Mouse (Mus musculus): ENCODE results near the gene Tst. TPM values are rescaled to one million over a fixed set of nuclear protein-coding genes. Genes with fewer than 3 reads are reported as not detected.

The Tst gene
- total RNA-seq, 2 experiments from 2014 or later, result 19.6 to 21.2 TPM

GRCm38 (mm10) chr15:78403301-78403741 is 2.4 kb downstream of the Tst start:
- DNase-seq, result no peak
- intact Hi-C loops (cut with DNase I; ENCODE audit: low total_unique reads), result no loop called here

- intact Hi-C loops (cut with DNase I; ENCODE audit: low total_unique reads), result no loop called here
- peak; percentile 32 for DNase-seq
These were observed 3.3 kb downstream of the Tst start for GRCm38 (mm10) chr15:78402423-78402822.

GRCm38 (mm10) chr15:78401921-78402320 is 3.8 kb downstream of the Tst start:
- peak; percentile 69 for DNase-seq
- intact Hi-C loops (cut with DNase I; ENCODE audit: low total_unique reads), result no loop called here

- intact Hi-C loops (cut with DNase I; ENCODE audit: low total_unique reads), result no loop called here
- DNase-seq, result peak; percentile 39
These were observed 4.4 kb downstream of the Tst start for GRCm38 (mm10) chr15:78401345-78401744.

GRCm38 (mm10) chr15:78395478-78395962 is 10.2 kb downstream of the Tst start, which contains the start of gene Tex33:
Gene Tex33 (minus strand): TSS chr15:78395912.
- no peak for DNase-seq
- intact Hi-C loops (cut with DNase I; ENCODE audit: low total_unique reads), result no loop called here

GRCm38 (mm10) chr15:78390855-78391254 is 14.9 kb downstream of the Tst start:
- intact Hi-C loops (cut with DNase I; ENCODE audit: low total_unique reads), result no loop called here
- DNase-seq, result no peak

- DNase-seq, result no peak
- intact Hi-C loops (cut with DNase I; ENCODE audit: low total_unique reads), result no loop called here
These were observed 20.1 kb downstream of the Tst start for GRCm38 (mm10) chr15:78385564-78385963.

GRCm38 (mm10) chr15:78384220-78385116 is 21.2 kb downstream of the Tst start:
- DNase-seq, result no peak
- intact Hi-C loops (cut with DNase I; ENCODE audit: low total_unique reads), result no loop called here

- DNase-seq, result no peak
- intact Hi-C loops (cut with DNase I; ENCODE audit: low total_unique reads), result no loop called here
These were observed 22.1 kb downstream of the Tst start for GRCm38 (mm10) chr15:78383450-78384219.

- intact Hi-C loops (cut with DNase I; ENCODE audit: low total_unique reads), result no loop called here
- DNase-seq, result no peak
These were observed 23.6 kb downstream of the Tst start for GRCm38 (mm10) chr15:78382115-78382514.

GRCm38 (mm10) chr15:78380741-78381140 is 25.0 kb downstream of the Tst start:
- intact Hi-C loops (cut with DNase I; ENCODE audit: low total_unique reads), result no loop called here

GRCm38 (mm10) chr15:78380208-78380607 is 25.5 kb downstream of the Tst start:
- no peak for DNase-seq
- intact Hi-C loops (cut with DNase I; ENCODE audit: low total_unique reads), result no loop called here

More at GRCm38 (mm10) chr15:78380741-78381140, 25.0 kb downstream of the Tst start:
- no peak for DNase-seq

GRCm38 (mm10) chr15:78378556-78378955 is 27.2 kb downstream of the Tst start:
- intact Hi-C loops (cut with DNase I; ENCODE audit: low total_unique reads), result no loop called here
- no peak for DNase-seq

GRCm38 (mm10) chr15:78377859-78378258 is 27.8 kb downstream of the Tst start:
- intact Hi-C loops (cut with DNase I; ENCODE audit: low total_unique reads), result no loop called here
- no peak for DNase-seq

- intact Hi-C loops (cut with DNase I; ENCODE audit: low total_unique reads), result no loop called here
- DNase-seq, result no peak
These were observed 31.5 kb downstream of the Tst start for GRCm38 (mm10) chr15:78374204-78374603.

GRCm38 (mm10) chr15:78372796-78373195 is 32.9 kb downstream of the Tst start:
- intact Hi-C loops (cut with DNase I; ENCODE audit: low total_unique reads), result no loop called here
- DNase-seq, result no peak

GRCm38 (mm10) chr15:78369641-78370040 is 36.1 kb downstream of the Tst start:
- intact Hi-C loops (cut with DNase I; ENCODE audit: low total_unique reads), result no loop called here
- DNase-seq, result peak; percentile 34

- DNase-seq, result peak; percentile 27
- intact Hi-C loops (cut with DNase I; ENCODE audit: low total_unique reads), result no loop called here
These were observed 36.8 kb downstream of the Tst start for GRCm38 (mm10) chr15:78368926-78369346.

- intact Hi-C loops (cut with DNase I; ENCODE audit: low total_unique reads), result no loop called here
- no peak for DNase-seq
These were observed 37.9 kb downstream of the Tst start for GRCm38 (mm10) chr15:78367811-78368210.

GRCm38 (mm10) chr15:78366875-78367274 is 38.8 kb downstream of the Tst start:
- DNase-seq, result no peak
- intact Hi-C loops (cut with DNase I; ENCODE audit: low total_unique reads), result no loop called here
